Mouse (Mus musculus) bone marrow macrophage, adult 2 months (primary cell): Measurements from ENCODE around the gene Cldn15.

Source experiments
- CTCF ChIP-seq: IDR thresholded peaks from 2 replicates; pipeline ENCODE4 v1.5.1; 2012; ENCODE audit warnings: low read depth, mild to moderate bottlenecking, low read length, moderate library complexity
- POLR2A ChIP-seq: IDR thresholded peaks from 2 replicates; pipeline ENCODE4 v1.6.1; 2012; ENCODE audit warnings: mild to moderate bottlenecking, low read depth, low read length, borderline replicate concordance

- TF ChIP-seq POLR2A (no peak), CTCF (no peak)
These were observed 48.7 kb upstream of the Cldn15 start for GRCm38 (mm10) chr5:136917613-136918242.
